Mouse (Mus musculus) kidney, postnatal 25 days (tissue): ENCODE results near the gene Actb.

Experiments
- DNase-seq, 2 experiments: peaks; one replicate each; pipeline ENCODE4 v3.0.0; 2021; ENCODE audit warnings: mixed read lengths in 2 of 2

Gene Actb

GRCm38 (mm10) chr5:142906532-142907047 is at the start of gene Actb:
Gene Actb (minus strand): TSS chr5:142906754.
- peak; percentile 96 to 99 for DNase-seq

- no peak for DNase-seq
Observed at GRCm38 (mm10) chr5:142953641-142954040, 47.1 kb upstream of the Actb start.

GRCm38 (mm10) chr5:142950405-142950804 is 43.9 kb upstream of the Actb start:
- DNase-seq = no peak

GRCm38 (mm10) chr5:142949580-142949979 is 43.0 kb upstream of the Actb start:
- no peak for DNase-seq

- DNase-seq = no peak
Observed at GRCm38 (mm10) chr5:142947460-142947859, 40.9 kb upstream of the Actb start.

GRCm38 (mm10) chr5:142944979-142945682 is 38.6 kb upstream of the Actb start:
- peak; percentile 69 to 86 for DNase-seq

- DNase-seq = no peak
Observed at GRCm38 (mm10) chr5:142940393-142940792, 33.8 kb upstream of the Actb start.

- DNase-seq = peak; percentile 56 to 57
Observed at GRCm38 (mm10) chr5:142937956-142938727, 31.6 kb upstream of the Actb start.

- peak; percentile 79 to 81 for DNase-seq
Observed at GRCm38 (mm10) chr5:142936336-142936719, 29.8 kb upstream of the Actb start.

GRCm38 (mm10) chr5:142935642-142936335 is 29.2 kb upstream of the Actb start:
- DNase-seq = peak; percentile 86 to 91

- DNase-seq = no peak
Observed at GRCm38 (mm10) chr5:142932731-142933130, 26.2 kb upstream of the Actb start.

- DNase-seq = peak; percentile 81 to 93
Observed at GRCm38 (mm10) chr5:142932084-142932685, 25.6 kb upstream of the Actb start.

GRCm38 (mm10) chr5:142931241-142931745 is 24.7 kb upstream of the Actb start:
- no peak for DNase-seq

GRCm38 (mm10) chr5:142929400-142929752 is 22.8 kb upstream of the Actb start:
- peak in 1 of 2 experiments; percentile 44 for DNase-seq

GRCm38 (mm10) chr5:142928749-142929399 is 22.3 kb upstream of the Actb start:
- DNase-seq = peak; percentile 79 to 87

GRCm38 (mm10) chr5:142927341-142927930 is 20.9 kb upstream of the Actb start:
- no peak for DNase-seq

- no peak for DNase-seq
Observed at GRCm38 (mm10) chr5:142926940-142927228, 20.3 kb upstream of the Actb start.

GRCm38 (mm10) chr5:142926204-142926939 is 19.8 kb upstream of the Actb start:
- peak; percentile 61 to 80 for DNase-seq

GRCm38 (mm10) chr5:142924336-142924959 is 17.9 kb upstream of the Actb start:
- peak in 1 of 2 experiments; percentile 57 for DNase-seq

- no peak for DNase-seq
Observed at GRCm38 (mm10) chr5:142923781-142924180, 17.2 kb upstream of the Actb start.

GRCm38 (mm10) chr5:142922251-142922650 is 15.7 kb upstream of the Actb start:
- no peak for DNase-seq
